Mouse (Mus musculus) intestine, embryonic 16.5 days (tissue): Measurements from ENCODE around the gene Cox5b. TPM values are rescaled to one million over a fixed set of nuclear protein-coding genes. Genes with fewer than 3 reads are reported as not detected.
"Not testable (repeated sequence)": the region's sequence is repeated elsewhere in the genome, so short reads cannot be mapped to it uniquely, and the experiment has no call there.

Experiments
- ATAC-seq: fragments of 200-750 bp; cut with Nextera tagmentation; 2 replicates; pipeline ENCODE4 v1.8.0; 2017; ENCODE audit warnings: moderate TSS enrichment, moderate library complexity
- H3K27ac ChIP-seq: fragments of 300-500 bp; sonication (generic); 2 replicates; pipeline ENCODE4 v1.5.1; 2014; ENCODE audit warnings: mild to moderate bottlenecking, low read length
- H3K27me3 ChIP-seq: fragments of 300-500 bp; sonication (generic); replicated peaks from 2 replicates; pipeline ENCODE4 v1.6.1; 2014; ENCODE audit warnings: low read length, control low read depth, mixed read lengths; ENCODE audit not compliant: control insufficient read depth, insufficient read depth
- H3K36me3 ChIP-seq: fragments of 300-500 bp; sonication (generic); 2 replicates; pipeline ENCODE4 v1.6.1; 2014; ENCODE audit warnings: low read length, control low read depth; ENCODE audit not compliant: control insufficient read depth, insufficient read depth
- H3K4me1 ChIP-seq: fragments of 300-500 bp; sonication (generic); 2 replicates; pipeline ENCODE4 v1.6.1; 2014; ENCODE audit warnings: low read length, control low read depth, mixed read lengths; ENCODE audit not compliant: control insufficient read depth, insufficient read depth
- H3K4me2 ChIP-seq: fragments of 300-500 bp; sonication (generic); 2 replicates; pipeline ENCODE4 v1.6.1; 2014; ENCODE audit warnings: low read depth, low read length, control low read depth
- H3K4me3 ChIP-seq: fragments of 300-500 bp; sonication (generic); 2 replicates; pipeline ENCODE4 v1.5.1; 2014; ENCODE audit warnings: mild to moderate bottlenecking, low read length
- H3K9ac ChIP-seq: fragments of 300-500 bp; sonication (generic); 2 replicates; pipeline ENCODE4 v1.6.1; 2014; ENCODE audit warnings: low read depth, low read length
- H3K9me3 ChIP-seq: fragments of 300-500 bp; sonication (generic); 2 replicates; pipeline ENCODE4 v1.6.1; 2016; ENCODE audit warnings: low read length, control low read depth; ENCODE audit not compliant: control insufficient read depth
- WGBS: fragments of 180-500 bp; shearing (Covaris S2); extraction: QIAGEN DNeasy Blood & Tissue Kit; methylation state at CpG from one replicate; pipeline ENCODE4 v1.1.7; 2014; 5-methylcytosine and 5-hydroxymethylcytosine counted together
- polyA plus RNA-seq: library from polyadenylated mRNA; unstranded; fragments of >200 nt; fragmentation: Nextera tagmentation; extraction: Ambion mirVana; gene quantifications from 2 replicates; pipeline ENCODE4 v1.2.1, GENCODE M21; 2015

Cox5b gene
- polyA plus RNA-seq, 1 experiment from 2014 or later, result 946 TPM

GRCm38 (mm10) chr1:36658621-36659399, 32.4 kb upstream of the Cox5b start:
- no peaks in the 10 kb centered on the region for H3K36me3 ChIP-seq
- no peak overlapping the region for H3K4me2 ChIP-seq
- H3K4me3 ChIP-seq, result no peak overlapping the region
- no peaks in the 10 kb centered on the region for H3K27me3 ChIP-seq
- H3K9me3 ChIP-seq, result no peaks in the 10 kb centered on the region
- H3K27ac ChIP-seq, result 0 out of 2 replicates have a peak overlapping the region, but pooled peaks have one; percentile 15
- H3K9ac ChIP-seq, result no peak overlapping the region
- WGBS, result 75% methylated on average over 7 of the region's 7 CpGs
- H3K4me1 ChIP-seq, result peaks cover 8% of the 10 kb centered on the region; the same call in 1 of the 2 replicates
- ATAC-seq, result peak; percentile 68; the same call in 1 of the 2 replicates

- peaks cover 7% of the 10 kb centered on the region; the same call in 1 of the 2 replicates for H3K4me1 ChIP-seq
- no peak overlapping the region for H3K9ac ChIP-seq
- H3K27ac ChIP-seq, result no peak overlapping the region
- ATAC-seq, result peak; percentile 41
- H3K9me3 ChIP-seq, result no peaks in the 10 kb centered on the region
- no peaks in the 10 kb centered on the region for H3K27me3 ChIP-seq
- no peak overlapping the region for H3K4me2 ChIP-seq
- no peak overlapping the region for H3K4me3 ChIP-seq
- no peaks in the 10 kb centered on the region for H3K36me3 ChIP-seq
- 49% methylated on average over 4 of the region's 4 CpGs for WGBS
These were observed 26.8 kb upstream of the Cox5b start for GRCm38 (mm10) chr1:36664457-36664856.

- peaks cover 7% of the 10 kb centered on the region; the same call in 1 of the 2 replicates for H3K4me1 ChIP-seq
- H3K4me2 ChIP-seq, result no peak overlapping the region
- H3K9ac ChIP-seq, result no peak overlapping the region
- no peak overlapping the region for H3K4me3 ChIP-seq
- WGBS, result 70% methylated on average over 11 of the region's 11 CpGs
- no peak overlapping the region for H3K27ac ChIP-seq
- no peaks in the 10 kb centered on the region for H3K9me3 ChIP-seq
- H3K36me3 ChIP-seq, result no peaks in the 10 kb centered on the region
- no peak for ATAC-seq
- no peaks in the 10 kb centered on the region for H3K27me3 ChIP-seq
These were observed 26.0 kb upstream of the Cox5b start for GRCm38 (mm10) chr1:36665165-36665723.

GRCm38 (mm10) chr1:36665934-36666333, 25.3 kb upstream of the Cox5b start:
- Histone ChIP-seq H3K4me3 (no peak overlapping the region), H3K27me3 (no peaks in the 10 kb centered on the region), H3K9me3 (no peaks in the 10 kb centered on the region), H3K27ac (no peak overlapping the region), H3K36me3 (no peaks in the 10 kb centered on the region), H3K4me2 (no peak overlapping the region), H3K9ac (no peak overlapping the region), H3K4me1 (peaks cover 7% of the 10 kb centered on the region; the same call in 1 of the 2 replicates)
- 52% methylated on average over 4 of the region's 4 CpGs for WGBS
- peak; percentile 52 for ATAC-seq

- not testable (repeated sequence) for H3K4me2 ChIP-seq, H3K9ac ChIP-seq, H3K27ac ChIP-seq, H3K36me3 ChIP-seq, H3K27me3 ChIP-seq, ATAC-seq, H3K4me3 ChIP-seq, H3K9me3 ChIP-seq, H3K4me1 ChIP-seq
- 77% methylated on average over 4 of the region's 4 CpGs for WGBS
These were observed 23.2 kb upstream of the Cox5b start for GRCm38 (mm10) chr1:36668007-36668406.

GRCm38 (mm10) chr1:36670256-36670655, 21.0 kb upstream of the Cox5b start:
- Histone ChIP-seq H3K9ac (no peak overlapping the region), H3K36me3 (no peaks in the 10 kb centered on the region), H3K27ac (no peak overlapping the region), H3K4me1 (peaks cover 6% of the 10 kb centered on the region; the same call in 1 of the 2 replicates), H3K4me3 (no peak overlapping the region), H3K4me2 (no peak overlapping the region), H3K9me3 (no peaks in the 10 kb centered on the region), H3K27me3 (no peaks in the 10 kb centered on the region)
- WGBS, result 60% methylated on average over 4 of the region's 4 CpGs
- ATAC-seq, result no peak

GRCm38 (mm10) chr1:36671260-36671659, 20.0 kb upstream of the Cox5b start:
- no peak for ATAC-seq
- H3K9me3 ChIP-seq, result no peaks in the 10 kb centered on the region
- H3K27ac ChIP-seq, result no peak overlapping the region
- H3K9ac ChIP-seq, result no peak overlapping the region
- H3K4me2 ChIP-seq, result no peak overlapping the region
- no peak overlapping the region for H3K4me3 ChIP-seq
- WGBS, result 92% methylated on average over 10 of the region's 10 CpGs
- H3K36me3 ChIP-seq, result no peaks in the 10 kb centered on the region
- peaks cover under 1% of the 10 kb centered on the region; the same call in 1 of the 2 replicates for H3K4me1 ChIP-seq
- no peaks in the 10 kb centered on the region for H3K27me3 ChIP-seq

GRCm38 (mm10) chr1:36672648-36673350, 18.4 kb upstream of the Cox5b start:
- Histone ChIP-seq H3K9me3 (no peaks in the 10 kb centered on the region), H3K4me3 (no peak overlapping the region), H3K36me3 (no peaks in the 10 kb centered on the region), H3K4me1 (no peaks in the 10 kb centered on the region), H3K9ac (no peak overlapping the region), H3K27me3 (no peaks in the 10 kb centered on the region), H3K27ac (no peak overlapping the region), H3K4me2 (no peak overlapping the region)
- WGBS, result 39% methylated on average over 16 of the region's 16 CpGs
- 0 out of 2 replicates have a peak, but pooled peaks have one; percentile 23 for ATAC-seq

- no peak overlapping the region for H3K27ac ChIP-seq
- no peak overlapping the region for H3K4me2 ChIP-seq
- H3K27me3 ChIP-seq, result no peaks in the 10 kb centered on the region
- no peak overlapping the region for H3K4me3 ChIP-seq
- no peaks in the 10 kb centered on the region for H3K4me1 ChIP-seq
- no peaks in the 10 kb centered on the region for H3K36me3 ChIP-seq
- H3K9ac ChIP-seq, result no peak overlapping the region
- 25% methylated on average over 3 of the region's 3 CpGs for WGBS
- H3K9me3 ChIP-seq, result no peaks in the 10 kb centered on the region
- ATAC-seq, result no peak
These were observed 16.3 kb upstream of the Cox5b start for GRCm38 (mm10) chr1:36674936-36675335.
